In the genomic region with DNA sequence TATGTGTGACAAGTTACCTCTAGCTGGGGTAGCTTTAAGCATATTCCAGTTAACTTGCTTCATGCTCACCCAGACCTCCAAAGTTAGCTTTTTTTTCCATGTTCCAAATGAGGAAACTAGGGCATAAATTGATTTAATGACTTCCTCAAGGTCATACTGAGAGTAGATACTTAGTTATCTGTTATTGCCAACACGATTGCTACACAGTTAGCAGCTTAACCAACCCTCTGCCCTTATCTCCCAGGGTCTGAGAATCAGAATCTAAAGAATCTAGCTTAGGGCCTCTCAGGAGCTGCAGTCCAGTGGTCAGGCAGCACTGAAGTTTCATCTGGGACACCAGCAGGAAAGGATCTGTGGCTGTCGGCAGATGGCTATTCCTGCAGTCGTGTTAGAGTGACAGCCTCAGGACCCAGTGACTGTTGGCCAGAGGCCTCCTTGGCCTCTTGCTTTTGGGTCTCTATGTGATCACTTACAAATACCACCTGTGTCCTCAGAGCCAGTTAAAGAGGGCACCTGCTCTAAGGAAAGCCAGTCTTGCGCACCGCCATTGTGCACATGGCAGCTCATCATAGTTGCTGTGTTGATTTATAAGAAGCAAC, we compare ENCODE assay signal across 10 mouse cellular contexts.
DNase-seq lines count a peak whose midpoint lies in the region; ATAC-seq and TF ChIP-seq lines count a peak whose summit lies in the region.
"Had no signal": no experiment of that assay in that cellular context is flagged by ENCODE, and none has a peak within 500 bp of the region (broad histone marks: within the 10 kb centered on the region; RNA-seq: fewer than 3 reads in every experiment).

No protein-coding gene starts in this region.

- H3K9me3 ChIP-seq in kidney, embryonic 14.5 days (ENCODE audit: control insufficient read depth, low read length) = no peaks in the 10 kb centered on the region
- H3K9me3 ChIP-seq in midbrain, embryonic 11.5 days (ENCODE audit: control insufficient read depth, low read length) = no peaks in the 10 kb centered on the region
- no peaks in the 10 kb centered on the region for H3K9me3 ChIP-seq in midbrain, embryonic 14.5 days (ENCODE audit: control insufficient read depth, low read length)
- no peaks in the 10 kb centered on the region for H3K9me3 ChIP-seq in stomach, postnatal 0 days (ENCODE audit: control insufficient read depth, low read length)
- H3K9me3 ChIP-seq: heart, embryonic 15.5 days had no signal

- no peaks in the 10 kb centered on the region for H3K27me3 ChIP-seq in kidney, embryonic 14.5 days (ENCODE audit: control insufficient read depth, insufficient read depth, low read length)
- peaks cover 2% of the 10 kb centered on the region; the same call in 1 of the 2 replicates for H3K27me3 ChIP-seq in midbrain, embryonic 11.5 days (ENCODE audit: control insufficient read depth, insufficient read depth, low read length)
- H3K27me3 ChIP-seq in midbrain, embryonic 14.5 days (ENCODE audit: control insufficient read depth, insufficient read depth, low read length) = peaks cover 6% of the 10 kb centered on the region
- H3K27me3 ChIP-seq in stomach, postnatal 0 days (ENCODE audit: control insufficient read depth, insufficient read depth, low read length) = no peaks in the 10 kb centered on the region
- H3K27me3 ChIP-seq: heart, embryonic 15.5 days had no signal

- no peak for TF ChIP-seq EP300 in stomach, postnatal 0 days (optimal IDR thresholded peaks at IDR 0.05)

- TF ChIP-seq CTCF in stomach, postnatal 0 days (IDR thresholded peaks at IDR 0.05; ENCODE audit: low read depth) = no peak

- peak overlapping the region; percentile 42; the same call in 1 of the 2 replicates for H3K27ac ChIP-seq in kidney, embryonic 14.5 days (ENCODE audit: low read depth, low read length)
- no peak overlapping the region for H3K27ac ChIP-seq in midbrain, embryonic 11.5 days (ENCODE audit: low read depth, low read length)
- no peak overlapping the region for H3K27ac ChIP-seq in midbrain, embryonic 14.5 days (replicated peaks; ENCODE audit: low read depth, low read length)
- H3K27ac ChIP-seq in stomach, postnatal 0 days (replicated peaks) = 0 out of 2 replicates have a peak overlapping the region, but pooled peaks have one; percentile 4
- H3K27ac ChIP-seq: heart, embryonic 15.5 days had no signal

- no peak overlapping the region for H3K4me3 ChIP-seq in kidney, embryonic 14.5 days (ENCODE audit: low read length)
- H3K4me3 ChIP-seq in midbrain, embryonic 11.5 days (ENCODE audit: low read depth, low read length) = no peak overlapping the region
- H3K4me3 ChIP-seq in midbrain, embryonic 14.5 days (replicated peaks; ENCODE audit: low read depth, low read length) = no peak overlapping the region
- no peak overlapping the region for H3K4me3 ChIP-seq in stomach, postnatal 0 days (ENCODE audit: low read depth, low read length)
- H3K4me3 ChIP-seq: heart, embryonic 15.5 days had no signal

- no peak overlapping the region for H3K4me2 ChIP-seq in kidney, embryonic 14.5 days (replicated peaks; ENCODE audit: low read depth, low read length)
- no peak overlapping the region for H3K4me2 ChIP-seq in midbrain, embryonic 11.5 days
- no peak overlapping the region for H3K4me2 ChIP-seq in midbrain, embryonic 14.5 days (ENCODE audit: low read length)
- H3K4me2 ChIP-seq in stomach, postnatal 0 days (replicated peaks; ENCODE audit: low read depth) = no peak overlapping the region
- H3K4me2 ChIP-seq: heart, embryonic 15.5 days had no signal

- no peak for DNase-seq in kidney, adult 9 months
- DNase-seq in midbrain, embryonic 11.5 days (ENCODE audit: low spot score, missing footprints) = peak; percentile 51
- DNase-seq in midbrain, embryonic 14.5 days = no peak
- peak; percentile 24 to 45 for DNase-seq in cerebellum, postnatal 14 days
- no peak for DNase-seq in stomach, postnatal 0 days (ENCODE audit: low spot score)
- no peak for DNase-seq in thymus, postnatal 0 days (ENCODE audit: low spot score)
- DNase-seq: gastrocnemius, postnatal 10 days; kidney, postnatal 14 days had no signal

- no peaks in the 10 kb centered on the region for H3K36me3 ChIP-seq in kidney, embryonic 14.5 days (ENCODE audit: control insufficient read depth, insufficient read depth, low read length)
- H3K36me3 ChIP-seq in midbrain, embryonic 11.5 days (ENCODE audit: control insufficient read depth, insufficient read depth, low read length) = no peaks in the 10 kb centered on the region
- H3K36me3 ChIP-seq in midbrain, embryonic 14.5 days (ENCODE audit: control insufficient read depth, insufficient read depth, low read length) = no peaks in the 10 kb centered on the region
- H3K36me3 ChIP-seq in stomach, postnatal 0 days (ENCODE audit: control insufficient read depth, insufficient read depth, low read length) = no peaks in the 10 kb centered on the region
- H3K36me3 ChIP-seq: heart, embryonic 15.5 days had no signal

- WGBS in kidney, embryonic 14.5 days = 46% methylated on average over 5 of the region's 5 CpGs
- 80% methylated on average over 5 of the region's 5 CpGs for WGBS in midbrain, embryonic 11.5 days
- 73% methylated on average over 5 of the region's 5 CpGs for WGBS in midbrain, embryonic 14.5 days
- WGBS in stomach, postnatal 0 days = 56% methylated on average over 5 of the region's 5 CpGs

- H3K9ac ChIP-seq in kidney, embryonic 14.5 days (ENCODE audit: low read depth, low read length) = no peak overlapping the region
- H3K9ac ChIP-seq in midbrain, embryonic 11.5 days (ENCODE audit: low read length) = no peak overlapping the region
- no peak overlapping the region for H3K9ac ChIP-seq in midbrain, embryonic 14.5 days (replicated peaks; ENCODE audit: low read length)
- H3K9ac ChIP-seq in stomach, postnatal 0 days (ENCODE audit: low read length) = no peak overlapping the region
- H3K9ac ChIP-seq: heart, embryonic 15.5 days had no signal

- no peak for ATAC-seq in kidney, embryonic 14.5 days (ENCODE audit: low FRiP score, low TSS enrichment)
- ATAC-seq in midbrain, embryonic 11.5 days (ENCODE audit: low FRiP score) = no peak
- ATAC-seq in midbrain, embryonic 14.5 days (ENCODE audit: low FRiP score, low TSS enrichment) = no peak
- no peak for ATAC-seq in stomach, postnatal 0 days (ENCODE audit: low FRiP score, low TSS enrichment)

- peaks cover 23% of the 10 kb centered on the region; the same call in 1 of the 2 replicates for H3K4me1 ChIP-seq in kidney, embryonic 14.5 days (ENCODE audit: control insufficient read depth, insufficient read depth, low read length)
- peaks cover 3% of the 10 kb centered on the region; the same call in 1 of the 2 replicates for H3K4me1 ChIP-seq in midbrain, embryonic 11.5 days (ENCODE audit: control insufficient read depth, insufficient read depth, low read length)
- no peaks in the 10 kb centered on the region for H3K4me1 ChIP-seq in midbrain, embryonic 14.5 days (ENCODE audit: control insufficient read depth, insufficient read depth, low read length)
- 0 out of 2 replicates have a peak, but pooled peaks cover 2% of the 10 kb centered on the region for H3K4me1 ChIP-seq in stomach, postnatal 0 days (replicated peaks; ENCODE audit: control insufficient read depth, insufficient read depth)

Comparison
In these comparisons a context has a peak if more than half of its experiments do, and no peak if none do; other contexts are left out.
1. DNase-seq: peak in midbrain, embryonic 11.5 days (single experiment) and cerebellum, postnatal 14 days (2 of 2); none in kidney, adult 9 months (single experiment), midbrain, embryonic 14.5 days (single experiment), stomach, postnatal 0 days (single experiment) and thymus, postnatal 0 days (single experiment).
2. H3K27ac ChIP-seq: peak in kidney, embryonic 14.5 days (single experiment) and stomach, postnatal 0 days (single experiment); none in midbrain, embryonic 11.5 days (single experiment) and midbrain, embryonic 14.5 days (single experiment).